Mouse (Mus musculus) myocyte (in vitro differentiated cells): Measurements from ENCODE around the gene Irf8. TPM values are rescaled to one million over a fixed set of nuclear protein-coding genes. Genes with fewer than 3 reads are reported as not detected.

ENCODE experiments used
- H3K27me3 ChIP-seq: one replicate; pipeline ENCODE4 v1.6.1; 2011; ENCODE audit not compliant: control insufficient read depth, insufficient read depth, insufficient read length
- H3K36me3 ChIP-seq: one replicate; pipeline ENCODE4 v1.6.1; 2011; ENCODE audit not compliant: control insufficient read depth, insufficient read depth
- H3K4me2 ChIP-seq: one replicate; pipeline ENCODE4 v1.6.1; 2011; ENCODE audit warnings: low read depth, control low read depth
- H3K4me3 ChIP-seq: one replicate; pipeline ENCODE4 v1.5.1; 2011; ENCODE audit warnings: mild to moderate bottlenecking, control low read depth, moderate library complexity
- H3K79me2 ChIP-seq: one replicate; pipeline ENCODE4 v1.6.1; 2011; ENCODE audit not compliant: control insufficient read depth, insufficient read depth
- H3ac ChIP-seq: one replicate; pipeline ENCODE4 v1.6.1; 2011; ENCODE audit not compliant: control insufficient read depth, insufficient read length
- CEBPB ChIP-seq: IDR thresholded peaks from 2 replicates; pipeline ENCODE4 v1.6.1; 2011; ENCODE audit warnings: mild to moderate bottlenecking, moderate library complexity; ENCODE audit not compliant: poor library complexity, insufficient read depth, severe bottlenecking
- E2F4 ChIP-seq: IDR thresholded peaks from one replicate; pipeline ENCODE4 v1.6.1; 2011; ENCODE audit warnings: mild to moderate bottlenecking, control low read depth, moderate library complexity; ENCODE audit not compliant: insufficient read depth
- MAX ChIP-seq: IDR thresholded peaks from one replicate; pipeline ENCODE4 v1.6.1; 2011; ENCODE audit warnings: low read depth, mild to moderate bottlenecking, control low read depth
- MYOD1 ChIP-seq, 3 experiments: IDR thresholded peaks; one replicate each; pipeline ENCODE4 v1.6.1; 2011; ENCODE audit warnings: control low read depth in 2 of 3, low read depth in 2 of 3, mild to moderate bottlenecking in 2 of 3, moderate library complexity in 1 of 3; ENCODE audit not compliant: insufficient read length in 2 of 3, control insufficient read depth in 1 of 3
- MYOG ChIP-seq, 3 experiments: IDR thresholded peaks; one replicate each; pipeline ENCODE4 v1.6.1; 2011; ENCODE audit warnings: control low read depth in 2 of 3, low read depth in 2 of 3, mild to moderate bottlenecking in 2 of 3; ENCODE audit not compliant: insufficient read length in 2 of 3, control insufficient read depth in 1 of 3, insufficient read depth in 1 of 3
- POLR2A ChIP-seq: IDR thresholded peaks from one replicate; pipeline ENCODE4 v1.6.1; 2011; ENCODE audit warnings: low read depth, mild to moderate bottlenecking, control low read depth, moderate library complexity; ENCODE audit not compliant: insufficient read length
- POLR2AphosphoS2 ChIP-seq: IDR thresholded peaks from one replicate; pipeline ENCODE4 v1.6.1; 2011; ENCODE audit warnings: low read depth, control low read depth; ENCODE audit not compliant: insufficient read length
- REST ChIP-seq: IDR thresholded peaks from one replicate; pipeline ENCODE4 v1.6.1; 2011; ENCODE audit warnings: mild to moderate bottlenecking, control low read depth, moderate library complexity; ENCODE audit not compliant: insufficient read depth, insufficient read length
- SRF ChIP-seq: IDR thresholded peaks from one replicate; pipeline ENCODE4 v1.6.1; 2011; ENCODE audit warnings: low read depth; ENCODE audit not compliant: control insufficient read depth, insufficient read length
- TCF12 ChIP-seq: IDR thresholded peaks from one replicate; pipeline ENCODE4 v1.6.1; 2011; ENCODE audit warnings: mild to moderate bottlenecking, control low read depth; ENCODE audit not compliant: poor library complexity, insufficient read depth, severe bottlenecking
- TCF3 ChIP-seq: IDR thresholded peaks from one replicate; pipeline ENCODE4 v1.6.1; 2011; ENCODE audit warnings: low read depth, control low read depth; ENCODE audit not compliant: insufficient read length
- USF1 ChIP-seq: IDR thresholded peaks from one replicate; pipeline ENCODE4 v1.6.1; 2011; ENCODE audit warnings: low read depth, mild to moderate bottlenecking, control low read depth, moderate library complexity
- polyA plus RNA-seq: library from polyadenylated mRNA; unstranded; fragments of >200 nt; fragmentation: generic; extraction: Trizol; gene quantifications from one replicate; pipeline ENCODE4 v1.2.1, GENCODE M21; 2012; ENCODE audit warnings: missing spikeins

The Irf8 gene
- polyA plus RNA-seq, 1 experiment, result not detected

DNA sequence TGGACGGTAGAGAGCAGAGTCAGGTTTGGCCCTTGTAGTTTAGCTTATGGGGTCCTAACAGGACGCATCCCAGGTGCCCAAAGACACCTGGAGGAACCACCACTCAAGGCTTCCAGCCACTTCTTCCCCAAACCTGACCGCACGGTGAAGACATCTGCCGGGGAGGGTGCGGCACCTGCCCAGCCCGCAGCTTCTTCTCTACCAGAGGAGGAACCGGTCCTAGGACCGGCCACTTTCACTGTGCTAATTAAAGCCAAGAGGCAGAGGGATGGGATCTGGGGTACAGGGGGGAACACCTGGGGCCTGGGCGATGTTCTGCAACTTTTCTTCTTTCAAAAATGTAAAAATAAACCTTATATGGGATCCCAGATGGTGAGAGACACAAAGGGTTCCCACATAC lies 41.0 kb downstream of the Irf8 start:
- Histone ChIP-seq H3K79me2 (no peaks in the 10 kb centered on the region), H3ac (no peak overlapping the region), H3K4me3 (no peak overlapping the region), H3K27me3 (peaks cover 85% of the 10 kb centered on the region), H3K36me3 (no peaks in the 10 kb centered on the region), H3K4me2 (no peak overlapping the region)
- TF ChIP-seq POLR2AphosphoS2, result no peak
- no peak for TF ChIP-seq MAX
- no peak for TF ChIP-seq SRF
- no peak for TF ChIP-seq E2F4
- no peak for TF ChIP-seq USF1
- TF ChIP-seq MYOD1 (IDR thresholded peaks at IDR 0.05; ENCODE audit: control insufficient read depth in 1 of 3, insufficient read length in 2 of 3, low read depth in 2 of 3), result no peak
- TF ChIP-seq MYOG (IDR thresholded peaks at IDR 0.05; ENCODE audit: control insufficient read depth in 1 of 3, insufficient read depth in 1 of 3, insufficient read length in 2 of 3, low read depth in 2 of 3), result no peak
- TF ChIP-seq TCF3, result no peak
- TF ChIP-seq REST, result no peak
- no peak for TF ChIP-seq TCF12
- TF ChIP-seq POLR2A, result no peak
- no peak for TF ChIP-seq CEBPB

- TF ChIP-seq TCF12, result no peak
- no peak for TF ChIP-seq E2F4
- TF ChIP-seq MAX, result no peak
- TF ChIP-seq CEBPB, result no peak
- H3K27me3 ChIP-seq, result peaks cover 86% of the 10 kb centered on the region
These were observed 41.6 kb downstream of the Irf8 start for GRCm38 (mm10) chr8:120777732-120778131.

DNA sequence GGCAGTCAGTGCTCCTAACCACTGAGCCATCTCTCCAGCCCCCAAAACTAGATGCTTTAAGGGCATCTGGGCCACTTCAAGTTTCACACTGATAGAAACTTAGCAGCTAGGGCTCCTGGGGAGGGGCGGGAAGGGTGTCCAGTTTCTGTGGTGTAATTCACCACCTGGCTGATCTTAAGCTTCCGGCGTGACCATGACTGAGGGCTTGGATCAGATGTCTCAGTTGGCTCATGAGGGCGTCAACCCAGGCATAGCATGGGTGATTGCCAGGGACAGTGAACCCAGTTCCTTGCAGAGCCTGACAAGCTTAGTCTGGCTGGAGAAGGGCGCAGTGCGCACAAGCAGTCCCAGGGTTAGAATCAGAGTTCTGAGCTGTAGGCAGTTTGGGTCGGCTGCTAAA lies 42.9 kb downstream of the Irf8 start:
- no peak for TF ChIP-seq TCF12
- TF ChIP-seq E2F4, result no peak
- TF ChIP-seq SRF, result no peak
- TF ChIP-seq REST, result no peak
- Histone ChIP-seq H3K27me3 (peaks cover 85% of the 10 kb centered on the region), H3K4me3 (no peak overlapping the region), H3K36me3 (no peaks in the 10 kb centered on the region), H3ac (no peak overlapping the region), H3K79me2 (no peaks in the 10 kb centered on the region), H3K4me2 (no peak overlapping the region)

More at GRCm38 (mm10) chr8:120777732-120778131, 41.6 kb downstream of the Irf8 start:
- Histone ChIP-seq H3ac (no peak overlapping the region), H3K4me3 (no peak overlapping the region), H3K36me3 (no peaks in the 10 kb centered on the region), H3K79me2 (no peaks in the 10 kb centered on the region), H3K4me2 (no peak overlapping the region)

DNA sequence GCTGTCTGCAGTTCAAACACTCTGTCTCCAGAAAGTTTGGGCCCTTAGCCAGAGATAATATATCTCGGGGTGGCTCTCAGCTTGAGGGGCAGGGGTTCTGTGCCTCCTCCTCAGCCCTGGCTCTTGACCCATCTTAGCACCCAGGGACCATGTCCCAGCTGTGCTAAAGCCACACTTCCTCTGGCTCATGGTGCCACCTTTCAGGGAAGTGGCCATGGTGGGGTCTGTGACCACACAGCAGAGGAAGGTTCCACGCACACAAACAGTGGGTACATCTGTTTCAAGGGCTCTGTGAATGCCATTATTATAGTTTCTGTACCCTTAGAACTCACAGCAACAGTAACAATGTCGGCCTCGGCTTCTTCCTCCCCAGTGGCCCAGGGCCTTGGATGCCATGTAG lies 47.6 kb downstream of the Irf8 start:
- Histone ChIP-seq H3ac (no peak overlapping the region), H3K79me2 (no peaks in the 10 kb centered on the region), H3K27me3 (peaks cover 82% of the 10 kb centered on the region), H3K36me3 (no peaks in the 10 kb centered on the region), H3K4me3 (no peak overlapping the region), H3K4me2 (no peak overlapping the region)
- no peak for TF ChIP-seq POLR2A
- no peak for TF ChIP-seq MAX
- TF ChIP-seq MYOG (IDR thresholded peaks at IDR 0.05; ENCODE audit: control insufficient read depth in 1 of 3, insufficient read depth in 1 of 3, insufficient read length in 2 of 3, low read depth in 2 of 3), result no peak
- no peak for TF ChIP-seq POLR2AphosphoS2
- TF ChIP-seq REST, result no peak
- TF ChIP-seq TCF12, result no peak

GRCm38 (mm10) chr8:120786753-120787152 lies 50.6 kb downstream of the Irf8 start:
- Histone ChIP-seq H3ac (no peak overlapping the region), H3K36me3 (no peaks in the 10 kb centered on the region), H3K4me3 (no peak overlapping the region), H3K27me3 (peaks cover 81% of the 10 kb centered on the region), H3K79me2 (no peaks in the 10 kb centered on the region), H3K4me2 (no peak overlapping the region)
- TF ChIP-seq TCF3, result no peak
- no peak for TF ChIP-seq USF1
- no peak for TF ChIP-seq CEBPB
- TF ChIP-seq MYOD1 (IDR thresholded peaks at IDR 0.05; ENCODE audit: control insufficient read depth in 1 of 3, insufficient read length in 2 of 3, low read depth in 2 of 3), result no peak
- TF ChIP-seq MYOG (IDR thresholded peaks at IDR 0.05; ENCODE audit: control insufficient read depth in 1 of 3, insufficient read depth in 1 of 3, insufficient read length in 2 of 3, low read depth in 2 of 3), result no peak
- no peak for TF ChIP-seq SRF
- no peak for TF ChIP-seq POLR2A
- no peak for TF ChIP-seq E2F4
- no peak for TF ChIP-seq POLR2AphosphoS2
- TF ChIP-seq TCF12, result no peak
- TF ChIP-seq MAX, result no peak
- no peak for TF ChIP-seq REST
